Mouse (Mus musculus): ENCODE measurements around the gene Hist1h4d. TPM values are rescaled to one million over a fixed set of nuclear protein-coding genes. Genes with fewer than 3 reads are reported as not detected.
"Not testable (repeated sequence)": the region's sequence is repeated elsewhere in the genome, so short reads cannot be mapped to it uniquely, and the experiment has no call there.

The Hist1h4d gene
- total and polyA plus RNA-seq, 2 experiments from 2014 or later = 39.6 to 2,187 TPM

DNA sequence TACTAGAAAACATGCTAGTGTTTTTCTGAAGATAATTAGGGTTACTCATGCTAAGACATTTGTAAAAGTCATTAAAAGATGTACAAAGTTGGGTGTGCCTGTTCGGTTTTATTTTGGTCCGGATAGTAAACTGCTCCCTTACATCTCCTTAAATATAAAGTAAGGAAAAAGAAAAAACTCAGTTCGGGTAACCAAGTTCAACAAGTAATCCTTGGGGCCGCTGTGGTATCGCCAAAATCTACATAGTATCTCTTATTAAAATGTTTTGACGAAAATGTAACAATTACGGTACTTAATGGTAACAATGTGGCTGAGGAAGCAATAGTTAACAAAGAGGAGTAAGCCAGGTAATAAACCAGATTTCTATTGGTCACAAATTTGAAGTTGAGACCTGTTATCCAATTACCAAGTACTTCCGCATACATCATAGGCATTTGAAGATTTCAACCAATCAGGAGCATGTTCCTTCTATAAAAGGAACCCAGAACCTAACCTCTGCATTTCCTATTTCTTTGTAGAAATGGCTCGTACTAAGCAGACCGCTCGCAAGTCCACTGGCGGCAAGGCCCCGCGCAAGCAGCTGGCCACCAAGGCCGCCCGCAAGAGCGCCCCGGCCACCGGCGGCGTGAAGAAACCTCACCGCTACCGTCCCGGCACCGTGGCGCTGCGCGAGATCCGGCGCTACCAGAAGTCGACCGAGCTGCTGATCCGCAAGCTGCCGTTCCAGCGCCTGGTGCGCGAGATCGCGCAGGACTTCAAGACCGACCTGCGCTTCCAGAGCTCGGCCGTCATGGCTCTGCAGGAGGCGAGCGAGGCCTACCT lies 37.2 kb upstream of the Hist1h4d start, which contains the start of gene Hist1h3f:
TSS of gene Hist1h3f (plus strand) at position 88 of the 822 bp plus-strand sequence.
- WGBS = 1% methylated on average over 22 of the region's 45 CpGs

GRCm38 (mm10) chr13:23544787-23545120 lies 36.6 kb upstream of the Hist1h4d start:
- not testable (repeated sequence) for H3K9ac ChIP-seq (replicated peaks; ENCODE audit: low read length); ATAC-seq; H3K9me3 ChIP-seq (ENCODE audit: low read length); H3K27ac ChIP-seq; H3K36me3 ChIP-seq (ENCODE audit: insufficient read depth, low read length); DNase-seq (ENCODE audit: low spot score); H3K4me1 ChIP-seq (ENCODE audit: insufficient read depth, low read length); H3K27me3 ChIP-seq (ENCODE audit: insufficient read depth, low read length)
- WGBS = 0% methylated on average over 12 of the region's 14 CpGs
- H3K4me2 ChIP-seq (ENCODE audit: low read depth, low read length) = peak overlapping the region; percentile 79; the same call in 1 of the 2 replicates
- peak overlapping the region; percentile 47 for H3K4me3 ChIP-seq (ENCODE audit: low read length)

More for the DNA sequence above, 37.2 kb upstream of the Hist1h4d start, which contains the start of gene Hist1h3f:
- H3K9me3 ChIP-seq (ENCODE audit: low read length) = no peaks in the 10 kb centered on the region
- H3K27ac ChIP-seq = peak within 1 kb of the TSS; percentile 88
- no peak for TF ChIP-seq CTCF (IDR thresholded peaks at IDR 0.05; ENCODE audit: low read depth)
- H3K36me3 ChIP-seq (ENCODE audit: insufficient read depth, low read length) = no peaks in the 10 kb centered on the region
- ATAC-seq (peak; percentile 97), DNase-seq (ENCODE audit: low spot score) (peak; percentile 96)
- H3K4me1 ChIP-seq (ENCODE audit: insufficient read depth, low read length) = no peaks in the 10 kb centered on the region
- peak within 1 kb of the TSS; percentile 47 for H3K4me3 ChIP-seq (ENCODE audit: low read length)
- H3K9ac ChIP-seq (replicated peaks; ENCODE audit: low read length) = no peak within 1 kb of the TSS; the same call in 1 of the 2 replicates
- peak within 1 kb of the TSS; percentile 79 for H3K4me2 ChIP-seq (ENCODE audit: low read depth, low read length)
- H3K27me3 ChIP-seq (ENCODE audit: insufficient read depth, low read length) = no peaks in the 10 kb centered on the region

DNA sequence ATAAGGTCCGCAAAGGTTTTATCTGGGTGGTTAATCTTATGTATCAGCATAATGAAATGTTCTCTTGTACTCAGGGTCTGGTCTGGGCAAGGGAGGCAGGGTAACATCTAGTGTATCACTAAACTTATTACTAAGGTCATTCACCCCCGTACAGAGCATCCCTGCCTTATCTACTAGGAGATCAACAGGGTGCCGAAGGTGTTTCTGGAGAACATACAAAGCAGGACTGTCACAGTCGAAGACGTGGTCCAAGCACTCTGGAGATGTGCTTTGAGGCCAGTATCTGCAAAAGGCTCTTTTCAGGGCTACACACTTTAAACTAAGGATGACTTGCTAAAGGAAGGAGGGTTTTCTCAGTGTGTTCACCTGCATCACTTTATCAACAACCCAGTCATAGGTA lies 34.7 kb upstream of the Hist1h4d start:
- DNase-seq (ENCODE audit: low spot score) = no peak
- Histone ChIP-seq H3K27ac (no peak overlapping the region), H3K4me1 (ENCODE audit: insufficient read depth, low read length) (no peaks in the 10 kb centered on the region), H3K9me3 (ENCODE audit: low read length) (no peaks in the 10 kb centered on the region), H3K9ac (replicated peaks; ENCODE audit: low read length) (no peak overlapping the region), H3K4me3 (ENCODE audit: low read length) (no peak overlapping the region), H3K4me2 (ENCODE audit: low read depth, low read length) (no peak overlapping the region), H3K36me3 (ENCODE audit: insufficient read depth, low read length) (no peaks in the 10 kb centered on the region), H3K27me3 (ENCODE audit: insufficient read depth, low read length) (no peaks in the 10 kb centered on the region)
- no peak for ATAC-seq
- WGBS = 81% methylated on average over 5 of the region's 5 CpGs
- TF ChIP-seq CTCF (IDR thresholded peaks at IDR 0.05; ENCODE audit: low read depth) = no peak

DNA sequence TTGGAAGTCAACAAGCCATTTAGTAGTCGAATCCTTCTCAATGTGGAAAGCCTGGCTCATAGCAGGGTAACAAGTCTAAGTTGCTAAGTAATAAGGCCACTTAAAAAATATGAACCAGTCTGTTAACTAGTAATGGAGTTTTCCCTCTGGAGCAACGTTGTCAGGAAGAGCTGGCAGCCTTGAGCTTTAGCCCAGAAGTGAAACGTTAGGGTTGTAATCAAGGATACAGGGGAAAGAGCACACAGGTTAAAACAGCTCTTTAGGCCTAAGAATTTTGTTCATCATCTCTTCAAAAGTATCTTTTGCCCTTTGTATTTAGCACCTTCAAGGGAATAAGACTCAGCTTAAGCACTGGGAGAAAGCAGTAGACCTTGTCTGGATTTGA lies 30.6 kb upstream of the Hist1h4d start:
- Histone ChIP-seq H3K36me3 (ENCODE audit: insufficient read depth, low read length) (no peaks in the 10 kb centered on the region), H3K4me2 (ENCODE audit: low read depth, low read length) (peak overlapping the region; percentile 58), H3K4me1 (ENCODE audit: insufficient read depth, low read length) (peaks cover 7% of the 10 kb centered on the region), H3K4me3 (ENCODE audit: low read length) (peak overlapping the region; percentile 36), H3K9ac (replicated peaks; ENCODE audit: low read length) (peak overlapping the region; percentile 43; the same call in 1 of the 2 replicates), H3K27ac (peak overlapping the region; percentile 73), H3K9me3 (ENCODE audit: low read length) (no peaks in the 10 kb centered on the region), H3K27me3 (ENCODE audit: insufficient read depth, low read length) (no peaks in the 10 kb centered on the region)
- ATAC-seq = no peak
- WGBS = 11% methylated on average over 3 of the region's 3 CpGs
- DNase-seq (ENCODE audit: low spot score) = no peak
- TF ChIP-seq CTCF (IDR thresholded peaks at IDR 0.05; ENCODE audit: low read depth) = no peak

DNA sequence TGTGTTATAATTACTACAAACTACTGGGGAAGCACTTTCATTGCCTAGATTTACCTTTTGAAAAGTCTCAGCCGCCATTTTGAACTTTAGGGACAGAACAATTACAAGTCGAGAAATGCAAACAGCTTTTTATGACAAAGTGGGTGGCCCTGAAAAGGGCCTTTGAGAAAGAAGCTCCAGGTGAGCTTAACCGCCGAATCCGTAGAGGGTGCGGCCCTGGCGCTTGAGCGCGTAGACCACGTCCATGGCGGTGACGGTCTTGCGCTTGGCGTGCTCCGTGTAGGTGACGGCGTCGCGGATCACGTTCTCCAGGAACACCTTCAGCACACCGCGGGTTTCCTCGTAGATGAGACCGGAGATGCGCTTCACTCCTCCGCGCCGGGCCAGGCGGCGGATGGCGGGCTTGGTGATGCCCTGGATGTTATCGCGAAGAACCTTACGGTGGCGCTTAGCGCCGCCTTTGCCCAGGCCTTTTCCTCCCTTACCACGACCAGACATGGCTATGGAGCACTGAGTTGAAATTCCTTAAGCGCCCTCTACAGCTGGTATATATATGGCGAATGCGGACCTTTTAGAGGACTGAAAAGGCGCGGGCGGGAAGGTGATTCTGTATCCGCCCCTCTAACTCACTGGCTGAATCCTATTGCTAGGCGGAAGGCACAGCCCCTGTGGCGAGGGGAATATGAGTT lies 30.1 kb upstream of the Hist1h4d start, which contains the start of gene Hist1h4f:
TSS of gene Hist1h4f (minus strand) at position 503 of the 689 bp plus-strand sequence.
- peak within 1 kb of the TSS; percentile 58 for H3K4me2 ChIP-seq (ENCODE audit: low read depth, low read length)
- H3K4me1 ChIP-seq (ENCODE audit: insufficient read depth, low read length); H3K36me3 ChIP-seq (ENCODE audit: insufficient read depth, low read length); H3K27me3 ChIP-seq (ENCODE audit: insufficient read depth, low read length); H3K9me3 ChIP-seq (ENCODE audit: low read length): not testable (repeated sequence)
- WGBS = under 1% methylated on average over 42 of the region's 47 CpGs
- peak; percentile 71 for TF ChIP-seq CTCF (IDR thresholded peaks at IDR 0.05; ENCODE audit: low read depth)
- H3K27ac ChIP-seq = peak within 1 kb of the TSS; percentile 73
- peak within 1 kb of the TSS; percentile 36 for H3K4me3 ChIP-seq (ENCODE audit: low read length)
- H3K9ac ChIP-seq (replicated peaks; ENCODE audit: low read length) = peak within 1 kb of the TSS; percentile 43; the same call in 1 of the 2 replicates
- ATAC-seq = peak; percentile 92
- DNase-seq (ENCODE audit: low spot score) = peak; percentile 96

GRCm38 (mm10) chr13:23551931-23552914 lies 29.2 kb upstream of the Hist1h4d start:
- H3K9ac ChIP-seq (replicated peaks; ENCODE audit: low read length) = no peak overlapping the region

More at GRCm38 (mm10) chr13:23551931-23552914, 29.2 kb upstream of the Hist1h4d start:
- Histone ChIP-seq H3K4me3 (ENCODE audit: low read length) (peak overlapping the region; percentile 36), H3K27me3 (ENCODE audit: insufficient read depth, low read length) (no peaks in the 10 kb centered on the region), H3K36me3 (ENCODE audit: insufficient read depth, low read length) (no peaks in the 10 kb centered on the region), H3K27ac (peak overlapping the region; percentile 73), H3K4me1 (ENCODE audit: insufficient read depth, low read length) (peaks cover 7% of the 10 kb centered on the region), H3K9me3 (ENCODE audit: low read length) (no peaks in the 10 kb centered on the region), H3K4me2 (ENCODE audit: low read depth, low read length) (peak overlapping the region; percentile 58)
- no peak for TF ChIP-seq CTCF (IDR thresholded peaks at IDR 0.05; ENCODE audit: low read depth)
- DNase-seq (ENCODE audit: low spot score) (no peak), ATAC-seq (no peak)
- 47% methylated on average over 8 of the region's 8 CpGs for WGBS

All from hindbrain, postnatal 0 days (tissue).